Mouse (Mus musculus) liver, embryonic 16.5 days (tissue): ENCODE measurements around the gene H2afb1. TPM values are rescaled to one million over a fixed set of nuclear protein-coding genes. Genes with fewer than 3 reads are reported as not detected.
"Not testable (repeated sequence)": the region's sequence is repeated elsewhere in the genome, so short reads cannot be mapped to it uniquely, and the experiment has no call there.

Source experiments
- ATAC-seq: fragments of 200-750 bp; cut with Nextera tagmentation; 2 replicates; pipeline ENCODE4 v1.8.0; 2017; ENCODE audit warnings: low read depth, mild to moderate bottlenecking, moderate number of reproducible peaks, moderate library complexity
- H3K27ac ChIP-seq: fragments of 300-500 bp; sonication (generic); 2 replicates; pipeline ENCODE4 v1.5.1; 2014; ENCODE audit warnings: mild to moderate bottlenecking, low read length
- H3K27me3 ChIP-seq: fragments of 300-500 bp; sonication (generic); 2 replicates; pipeline ENCODE4 v1.6.1; 2014; ENCODE audit warnings: low read depth, low read length, mixed read lengths; ENCODE audit not compliant: control insufficient read depth, insufficient read depth
- H3K36me3 ChIP-seq: fragments of 300-500 bp; sonication (generic); 2 replicates; pipeline ENCODE4 v1.6.1; 2014; ENCODE audit warnings: mild to moderate bottlenecking; ENCODE audit not compliant: control insufficient read depth, insufficient read depth
- H3K4me1 ChIP-seq: fragments of 300-500 bp; sonication (generic); 2 replicates; pipeline ENCODE4 v1.6.1; 2014; ENCODE audit warnings: low read depth, low read length, mixed read lengths; ENCODE audit not compliant: control insufficient read depth
- H3K4me2 ChIP-seq: fragments of 300-500 bp; sonication (generic); 2 replicates; pipeline ENCODE4 v1.6.1; 2014; ENCODE audit warnings: low read depth, low read length, mixed read lengths
- H3K4me3 ChIP-seq: fragments of 300-500 bp; sonication (generic); 2 replicates; pipeline ENCODE4 v1.5.1; 2014; ENCODE audit warnings: low read depth, mild to moderate bottlenecking, low read length
- H3K9ac ChIP-seq: fragments of 300-500 bp; sonication (generic); 2 replicates; pipeline ENCODE4 v1.6.1; 2014; ENCODE audit warnings: low read depth, low read length
- H3K9me3 ChIP-seq: fragments of 300-500 bp; sonication (generic); replicated peaks from 2 replicates; pipeline ENCODE4 v1.6.1; 2016; ENCODE audit warnings: low read length; ENCODE audit not compliant: control insufficient read depth
- WGBS: fragments of 180-500 bp; shearing (Covaris S2); extraction: QIAGEN DNeasy Blood & Tissue Kit; methylation state at CpG from one replicate; pipeline ENCODE4 v1.1.7; 2014; ENCODE audit not compliant: insufficient replicate concordance; 5-methylcytosine and 5-hydroxymethylcytosine counted together
- polyA plus RNA-seq: library from polyadenylated mRNA; unstranded; fragments of >200 nt; fragmentation: Nextera tagmentation; extraction: Ambion mirVana; gene quantifications from 2 replicates; pipeline ENCODE4 v1.2.1, GENCODE M21; 2015

The H2afb1 gene
- polyA plus RNA-seq, result not detected in 2 replicates

GRCm38 (mm10) chrX:117014457-117014856 is at the start of gene H2afb1:
Gene H2afb1, plus strand, starts transcription at chrX:117014757.
- not testable (repeated sequence) for H3K9ac ChIP-seq, ATAC-seq, H3K27ac ChIP-seq, H3K4me1 ChIP-seq, H3K36me3 ChIP-seq, H3K4me3 ChIP-seq, H3K4me2 ChIP-seq, H3K9me3 ChIP-seq, H3K27me3 ChIP-seq
- 79% methylated on average over 7 of the region's 8 CpGs for WGBS

GRCm38 (mm10) chrX:117036085-117036484 is 21.5 kb downstream of the H2afb1 start:
- H3K9ac ChIP-seq, result no peak overlapping the region
- WGBS, result 60% methylated on average over 2 of the region's 2 CpGs
- H3K36me3 ChIP-seq, result no peaks in the 10 kb centered on the region
- no peak overlapping the region for H3K27ac ChIP-seq
- no peak overlapping the region for H3K4me3 ChIP-seq
- H3K4me2 ChIP-seq, result no peak overlapping the region
- no peaks in the 10 kb centered on the region for H3K4me1 ChIP-seq
- no peaks in the 10 kb centered on the region for H3K27me3 ChIP-seq
- no peak for ATAC-seq
- H3K9me3 ChIP-seq, result no peaks in the 10 kb centered on the region
